Mouse (Mus musculus): ENCODE data around the gene Aff3.
A peak's percentile ranks its signal among the peaks of the same experiment; 100 is the strongest.

Aff3 gene

DNA sequence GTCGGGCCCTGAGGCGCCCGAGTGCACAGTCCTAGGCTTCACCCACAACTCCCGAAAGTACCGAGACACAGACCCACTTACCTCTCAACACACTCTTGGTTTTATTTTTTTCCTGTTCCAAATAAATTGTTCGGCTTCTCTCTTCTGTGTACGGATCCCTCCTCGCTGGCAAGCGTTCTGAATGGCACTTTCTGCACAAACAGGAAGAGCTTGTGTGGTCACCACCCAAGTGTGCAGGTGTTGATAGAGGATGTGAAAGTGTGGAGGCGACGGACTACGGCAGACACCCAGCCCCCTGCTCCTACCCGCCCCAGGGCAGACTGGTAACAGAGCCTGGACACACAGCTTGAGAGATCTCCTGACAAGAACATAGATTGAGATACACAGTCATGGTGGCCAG, at the start of gene Aff3:
Gene Aff3 (minus strand): TSS at position 179 of the 400 bp plus-strand sequence.
- peak; percentile 44 to 64 for DNase-seq (ENCODE audit: low spot score in 2 of 2)

GRCm38 (mm10) chr1:38700646-38701045, 35.9 kb upstream of the Aff3 start:
- DNase-seq (ENCODE audit: low spot score in 2 of 2) = no peak

- DNase-seq (ENCODE audit: low spot score in 2 of 2) = no peak
These were observed 34.5 kb upstream of the Aff3 start for GRCm38 (mm10) chr1:38699244-38699643.

DNA sequence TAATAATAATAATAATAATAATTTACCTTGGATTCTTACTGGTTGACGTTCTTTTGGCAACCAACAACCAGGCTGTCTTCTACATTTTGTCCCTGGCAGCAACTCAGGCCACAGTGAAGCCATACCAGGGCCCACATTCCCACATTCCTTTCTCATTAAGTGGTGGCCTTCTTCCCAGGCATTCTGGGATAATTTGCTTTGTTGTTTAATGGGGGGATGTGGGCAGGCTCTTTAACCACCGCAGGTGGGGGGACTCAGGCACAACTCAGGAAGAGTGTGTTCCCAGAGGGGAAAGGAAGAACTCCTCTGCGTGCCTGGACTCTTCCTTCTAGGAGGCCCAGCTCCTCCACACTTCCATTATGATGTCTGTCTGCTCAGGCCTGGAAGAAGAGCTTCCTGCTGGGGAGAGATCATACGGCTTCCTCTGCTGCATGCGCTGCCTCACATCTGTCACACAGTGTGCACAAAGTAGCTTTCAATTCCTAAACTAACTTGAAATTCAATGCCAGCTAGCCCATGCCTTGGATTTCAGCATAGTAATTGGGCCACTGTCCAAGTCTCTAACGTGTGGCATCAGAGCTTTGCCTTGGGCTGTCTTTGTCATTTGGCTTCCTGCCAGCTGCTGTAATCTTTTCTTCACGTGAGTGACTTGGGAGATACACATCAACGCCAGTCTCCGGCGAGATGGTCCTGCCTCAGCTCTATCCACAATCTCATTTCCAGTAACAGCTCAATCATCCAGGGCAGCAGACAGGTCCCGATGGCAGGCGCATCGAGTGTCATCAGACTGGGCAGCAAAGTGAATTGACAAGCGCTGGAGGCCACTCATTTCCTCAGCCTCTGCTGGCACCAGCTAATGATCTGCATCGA, 31.3 kb upstream of the Aff3 start:
- DNase-seq (ENCODE audit: low spot score in 2 of 2) = no peak

DNA sequence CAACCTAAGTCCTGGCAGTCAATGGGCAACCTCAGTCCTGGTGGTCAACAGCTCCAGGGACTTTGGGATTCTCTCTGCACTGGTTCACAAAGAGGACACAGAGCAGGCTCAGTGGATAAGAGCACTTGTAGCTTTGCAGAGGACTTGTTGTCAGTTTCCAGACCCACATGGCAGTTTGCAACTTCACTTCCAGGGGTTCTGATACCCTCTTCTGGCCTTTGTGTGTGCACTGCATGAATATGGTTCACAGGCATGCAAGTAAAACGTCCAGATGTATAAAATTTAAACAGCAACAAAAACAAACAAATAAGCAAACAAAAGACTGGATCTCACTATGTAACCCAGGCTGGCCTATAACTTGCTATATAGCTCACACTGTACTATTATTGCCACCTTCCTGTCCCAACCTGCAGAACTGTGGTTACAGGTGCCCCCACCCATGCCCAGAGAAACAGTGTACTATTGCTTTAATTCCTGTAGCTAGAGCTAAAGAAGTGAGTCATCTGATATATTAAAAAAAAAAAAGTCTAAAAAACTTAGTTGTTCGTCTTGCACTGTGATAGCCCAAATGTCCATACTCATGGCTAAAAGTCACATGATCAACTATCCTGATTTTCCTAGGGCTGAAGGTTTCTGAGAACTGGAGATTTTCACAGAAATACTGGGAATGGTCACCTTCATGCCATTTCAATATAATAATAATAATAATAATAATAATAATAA, 30.5 kb upstream of the Aff3 start:
- DNase-seq (ENCODE audit: low spot score in 2 of 2) = no peak

GRCm38 (mm10) chr1:38694142-38694541, 29.4 kb upstream of the Aff3 start:
- peak; percentile 18 to 22 for DNase-seq (ENCODE audit: low spot score in 2 of 2)

DNA sequence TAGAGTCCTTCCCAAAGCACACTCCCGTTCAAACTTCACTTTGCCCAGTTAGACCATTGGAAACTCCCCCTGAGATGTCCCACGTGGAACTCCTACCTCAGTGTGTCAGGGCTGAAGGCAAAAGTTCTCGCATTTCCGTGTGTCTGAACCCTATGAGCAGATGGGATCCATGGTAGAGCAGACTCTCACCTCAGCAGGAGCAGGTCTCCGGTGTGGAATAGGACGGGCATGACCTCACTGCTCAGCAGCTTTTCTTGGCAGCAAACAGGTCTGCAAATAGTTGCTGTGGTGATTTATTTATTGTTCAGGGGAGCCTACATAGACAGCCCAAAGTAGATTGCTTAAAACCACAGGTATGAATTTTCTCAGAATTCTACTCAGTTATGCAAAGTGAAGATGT, 25.7 kb upstream of the Aff3 start:
- no peak for DNase-seq (ENCODE audit: low spot score in 2 of 2)

GRCm38 (mm10) chr1:38688216-38688615, 23.5 kb upstream of the Aff3 start:
- no peak for DNase-seq (ENCODE audit: low spot score in 2 of 2)

DNA sequence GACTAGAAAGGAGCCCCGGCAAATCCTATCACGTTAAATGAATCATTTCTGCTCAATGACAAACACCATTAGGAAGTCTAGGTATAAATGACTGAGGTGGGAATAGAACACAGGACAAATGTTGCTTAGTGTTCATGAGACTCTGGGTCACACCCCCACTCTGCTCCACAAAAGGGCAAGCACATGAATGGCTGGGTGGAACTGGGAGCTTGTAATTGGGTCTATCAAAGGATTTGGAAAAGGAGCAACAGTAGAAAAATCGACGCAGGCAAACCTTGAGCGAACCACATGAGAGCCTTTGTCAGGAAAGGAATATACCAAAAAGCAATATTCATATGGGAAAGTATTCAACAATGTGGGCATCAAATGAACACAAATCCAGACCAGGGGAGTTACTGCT, 21.0 kb upstream of the Aff3 start:
- no peak for DNase-seq (ENCODE audit: low spot score in 2 of 2)

GRCm38 (mm10) chr1:38683158-38683721, 18.5 kb upstream of the Aff3 start:
- DNase-seq (ENCODE audit: low spot score in 2 of 2) = no peak

GRCm38 (mm10) chr1:38679890-38680289, 15.1 kb upstream of the Aff3 start:
- DNase-seq (ENCODE audit: low spot score in 2 of 2) = no peak

DNA sequence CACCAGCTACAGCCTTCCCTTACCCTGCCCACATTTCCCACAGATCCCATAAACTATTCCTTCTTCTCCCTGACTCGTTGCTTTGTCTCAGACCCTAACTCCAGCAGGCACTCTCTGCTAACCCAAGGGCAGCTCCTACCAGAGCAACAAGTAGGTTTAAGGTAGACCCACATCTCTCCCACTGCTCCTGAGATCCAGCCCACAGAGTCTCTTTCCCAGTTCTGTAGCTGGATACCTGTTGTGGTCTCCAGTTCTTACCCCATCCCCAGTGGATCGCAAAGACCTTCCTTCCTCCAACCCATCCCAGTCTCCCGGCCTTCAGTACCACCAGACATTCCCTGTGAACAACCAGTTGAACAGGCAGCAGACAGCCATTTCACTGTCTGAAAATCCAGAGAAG, 7.0 kb upstream of the Aff3 start:
- DNase-seq (ENCODE audit: low spot score in 2 of 2) = no peak

- no peak for DNase-seq (ENCODE audit: low spot score in 2 of 2)
These were observed 6.3 kb upstream of the Aff3 start for GRCm38 (mm10) chr1:38671019-38671418.

- DNase-seq (ENCODE audit: low spot score in 2 of 2) = no peak
These were observed 3.6 kb upstream of the Aff3 start for GRCm38 (mm10) chr1:38668327-38668726.

DNA sequence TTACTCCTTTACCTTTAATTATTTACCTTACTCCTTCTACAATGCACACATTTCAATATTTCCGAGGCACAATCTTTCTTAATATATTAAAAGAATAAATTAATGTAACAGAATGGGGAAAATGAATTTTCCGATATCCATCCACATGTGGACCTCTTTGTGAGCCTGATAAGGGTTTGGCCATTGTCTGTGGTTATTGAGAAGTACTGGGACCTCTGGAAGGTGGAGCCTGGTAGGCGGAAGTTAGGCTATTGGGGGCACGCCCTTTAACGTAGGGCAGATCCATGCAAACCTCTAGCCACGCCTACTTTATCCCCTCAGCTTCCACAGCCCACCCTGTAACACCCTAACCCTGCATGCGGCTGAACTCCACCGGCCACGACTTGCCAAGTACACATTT, 3.1 kb upstream of the Aff3 start:
- DNase-seq (ENCODE audit: low spot score in 2 of 2) = no peak

GRCm38 (mm10) chr1:38666766-38667118, 2.0 kb upstream of the Aff3 start:
- no peak for DNase-seq (ENCODE audit: low spot score in 2 of 2)

- no peak for DNase-seq (ENCODE audit: low spot score in 2 of 2)
These were observed 1.5 kb upstream of the Aff3 start for GRCm38 (mm10) chr1:38666111-38666765.

DNA sequence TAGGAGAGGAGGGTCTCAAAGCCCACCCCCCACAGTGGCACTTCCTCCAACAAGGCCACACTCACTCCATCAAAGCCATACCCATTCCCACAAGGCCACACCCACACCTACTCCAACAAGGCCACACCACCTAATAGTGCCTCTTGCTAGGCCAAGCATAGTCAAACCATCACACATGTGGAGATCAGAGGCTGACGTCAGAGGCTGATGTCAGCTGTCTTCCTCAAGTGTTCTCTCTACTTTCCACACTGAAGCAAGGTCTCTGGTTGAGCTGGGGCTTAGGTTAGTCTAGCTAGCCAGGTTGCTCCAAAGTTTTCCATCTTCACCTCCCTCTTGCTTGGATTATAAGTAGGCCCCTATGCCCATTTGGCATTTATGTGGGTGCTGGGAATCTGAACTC, 856 bp upstream of the Aff3 start:
- no peak for DNase-seq (ENCODE audit: low spot score in 2 of 2)

DNA sequence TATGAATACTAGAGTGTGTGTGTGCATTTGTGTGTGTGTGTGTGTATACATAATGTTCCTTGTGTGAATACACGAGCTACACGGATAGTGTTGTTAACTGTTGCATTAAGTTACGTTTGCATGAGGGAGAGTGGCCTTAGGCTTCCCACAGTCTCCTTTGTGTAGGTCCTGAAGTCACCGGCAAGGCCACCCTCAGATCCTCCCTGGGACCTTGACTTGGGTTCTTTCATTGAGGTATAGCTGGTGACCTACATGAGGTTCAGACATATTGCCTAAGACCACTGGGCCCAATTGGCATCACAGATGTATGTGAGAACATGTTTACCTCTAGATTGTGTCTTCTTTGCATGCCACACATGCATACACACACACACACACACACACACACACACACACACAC, 494 bp downstream of the Aff3 start:
- DNase-seq (ENCODE audit: low spot score in 2 of 2) = no peak

GRCm38 (mm10) chr1:38662616-38663193, 2.0 kb downstream of the Aff3 start:
- no peak for DNase-seq (ENCODE audit: low spot score in 2 of 2)

DNA sequence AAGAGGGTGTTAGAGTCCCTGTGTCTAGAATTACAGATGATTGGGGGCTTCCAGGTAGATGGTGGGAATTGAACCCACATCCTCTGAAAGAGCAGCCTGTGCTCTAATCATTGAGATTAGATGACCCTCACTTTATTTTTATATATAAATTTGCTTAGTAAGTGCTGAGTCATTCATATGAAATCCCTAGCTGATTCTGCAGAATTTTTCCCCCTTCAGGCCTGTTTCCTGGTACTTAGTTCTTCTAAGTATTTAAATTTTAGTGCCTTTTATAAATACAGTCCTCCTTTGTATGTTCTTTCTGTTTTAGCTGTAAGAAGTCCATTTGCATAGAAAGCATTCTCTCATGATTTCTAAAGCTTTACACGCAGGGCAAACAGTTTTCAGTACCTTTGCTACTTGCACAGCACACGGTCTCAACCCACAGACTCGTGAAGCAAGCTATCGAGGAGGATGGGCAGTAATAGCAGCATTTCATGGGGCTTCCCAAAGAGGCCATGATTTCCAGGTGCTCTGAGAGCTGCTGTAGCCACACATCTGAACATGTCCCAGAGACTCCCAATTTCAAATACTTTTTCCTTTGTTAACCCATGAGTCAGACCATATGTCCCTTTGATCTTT, 5.7 kb downstream of the Aff3 start:
- no peak for DNase-seq (ENCODE audit: low spot score in 2 of 2)

GRCm38 (mm10) chr1:38658376-38658775, 6.4 kb downstream of the Aff3 start:
- no peak for DNase-seq (ENCODE audit: low spot score in 2 of 2)
